ENCODE assay signal across 20 mouse cellular contexts in genomic region chr10:62094401-62094800, GRCm38 (mm10). TPM values are rescaled to one million over a fixed set of nuclear protein-coding genes. Genes with fewer than 3 reads are reported as not detected.
"Had no signal": no experiment of that assay in that cellular context is flagged by ENCODE, and none has a peak within 500 bp of the region (broad histone marks: within the 10 kb centered on the region; RNA-seq: fewer than 3 reads in every experiment).

No protein-coding gene starts in this region.

- H3K9ac ChIP-seq: lung, embryonic 14.5 days; midbrain, embryonic 13.5 days; neural tube, embryonic 13.5 days; neural tube, embryonic 15.5 days had no signal

- H3K27ac ChIP-seq: midbrain, embryonic 10.5 days; midbrain, embryonic 13.5 days; neural tube, embryonic 13.5 days; neural tube, embryonic 15.5 days had no signal

- H3K4me3 ChIP-seq: midbrain, embryonic 10.5 days; midbrain, embryonic 13.5 days; myocyte; neural tube, embryonic 13.5 days; neural tube, embryonic 15.5 days had no signal

- H3K9me3 ChIP-seq: midbrain, embryonic 10.5 days; midbrain, embryonic 13.5 days; neural tube, embryonic 13.5 days; neural tube, embryonic 15.5 days had no signal

- H3K36me3 ChIP-seq: midbrain, embryonic 10.5 days; midbrain, embryonic 13.5 days; neural tube, embryonic 13.5 days; neural tube, embryonic 15.5 days had no signal

- H3K4me1 ChIP-seq: midbrain, embryonic 10.5 days; neural tube, embryonic 15.5 days had no signal

- ATAC-seq: midbrain, embryonic 13.5 days; midbrain, embryonic 16.5 days had no signal

- H3K27me3 ChIP-seq: midbrain, embryonic 13.5 days; neural tube, embryonic 13.5 days; neural tube, embryonic 15.5 days had no signal

- H3K4me2 ChIP-seq: lung, embryonic 14.5 days; midbrain, embryonic 13.5 days; neural tube, embryonic 13.5 days; neural tube, embryonic 15.5 days had no signal

- DNase-seq: lung, adult 18-20 months; lung, embryonic 14.5 days; lung, postnatal 10 days; lung, postnatal 4 days; retina, postnatal 1 day; right cerebral cortex, adult 18-20 months; right cerebral cortex, postnatal 25 days; right cerebral cortex, postnatal 4 days; spleen, adult 18-20 months; thymus, adult 18-20 months; thymus, postnatal 14 days; thymus, postnatal 36 days had no signal

RNA-seq across cellular contexts. Expression of gene Neurog3, which starts 38.5 kb away (rescaled TPM):
- polyA plus RNA-seq: lung, embryonic 14.5 days; lung, embryonic 16.5 days; midbrain, embryonic 16.5 days; myocyte; thymus, postnatal 0 days had no signal
